Mouse (Mus musculus): ENCODE results near the gene Grik4.
"Not testable (repeated sequence)": the region's sequence is repeated elsewhere in the genome, so short reads cannot be mapped to it uniquely, and the experiment has no call there.

Gene Grik4

DNA sequence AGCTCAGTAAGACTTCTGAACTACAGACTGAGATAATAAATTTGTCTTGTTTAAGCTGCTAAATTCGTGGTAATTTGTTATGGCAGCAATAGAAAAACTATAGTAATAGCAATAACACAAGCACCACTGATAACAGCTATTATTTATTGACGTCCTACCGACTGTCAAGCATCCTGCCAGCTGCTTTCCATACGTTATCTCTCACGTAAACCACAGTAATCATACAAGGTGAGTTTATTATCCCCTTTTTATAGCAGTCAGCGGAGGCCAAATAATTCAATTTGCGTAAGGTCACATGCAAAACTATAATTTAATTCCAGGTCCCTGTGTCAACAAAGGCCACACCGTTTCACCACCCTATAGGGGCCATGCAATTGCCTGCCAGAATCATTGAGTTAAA is 147.0 kb downstream of the Grik4 start:
- no peak for DNase-seq (ENCODE audit: low spot score)

DNA sequence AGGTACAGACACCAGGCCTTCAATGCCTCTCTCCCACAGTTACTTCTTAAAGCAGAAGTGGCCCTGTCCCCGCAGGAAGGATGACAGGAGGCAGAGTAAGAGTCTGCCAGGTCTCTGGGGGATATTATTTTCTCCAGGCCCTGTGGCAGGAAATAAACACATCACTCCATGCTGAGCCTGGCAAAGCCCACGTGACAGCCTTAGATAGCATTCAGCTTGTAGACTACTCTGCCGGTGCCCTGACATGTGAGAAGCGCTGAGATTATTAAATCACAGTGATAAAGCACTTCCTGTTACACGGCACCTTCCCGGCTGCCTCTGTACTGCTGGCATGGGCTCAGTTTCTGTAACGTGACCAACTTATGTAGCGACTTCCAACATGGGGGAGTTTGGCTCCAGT is 148.4 kb downstream of the Grik4 start:
- no peak for DNase-seq (ENCODE audit: low spot score)

DNA sequence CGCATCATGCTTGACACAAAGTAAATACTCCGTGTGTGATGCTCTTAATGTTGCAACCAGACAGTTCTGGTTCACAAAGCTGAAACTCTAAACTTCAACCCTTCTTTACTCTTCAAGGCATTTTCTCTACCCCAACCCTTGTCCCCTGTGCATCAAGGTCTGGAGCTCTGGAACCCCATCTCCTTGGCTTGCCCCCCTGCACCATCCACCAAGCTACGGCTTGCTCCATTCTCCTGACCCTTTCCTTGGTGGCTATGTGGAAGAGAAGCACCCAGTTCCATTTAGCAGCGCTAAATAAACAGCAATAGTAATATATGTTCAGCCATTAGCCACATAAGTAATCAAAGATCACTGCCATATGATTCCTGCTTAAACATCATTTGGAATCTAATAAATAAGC is 150.3 kb downstream of the Grik4 start:
- no peak for DNase-seq (ENCODE audit: low spot score)

DNA sequence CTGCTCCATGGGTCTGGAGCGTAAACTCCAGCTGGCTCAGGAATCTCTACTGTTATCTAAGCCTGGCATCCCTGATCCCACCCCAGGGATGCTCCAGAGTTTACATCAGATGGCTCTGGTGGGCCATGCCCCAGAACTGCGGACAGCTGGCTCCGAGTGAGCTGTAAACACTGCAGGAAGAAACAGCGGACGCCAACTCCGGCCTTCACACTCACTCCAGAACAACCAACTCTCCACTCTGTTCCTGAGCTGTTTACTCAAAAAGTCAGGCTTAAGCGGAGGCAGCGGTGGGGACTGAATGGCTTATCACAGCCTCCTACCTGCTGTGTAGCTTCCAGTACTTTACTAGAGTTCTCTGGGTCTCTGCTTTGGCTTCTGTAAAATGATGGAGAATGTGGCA is 150.7 kb downstream of the Grik4 start:
- no peak for DNase-seq (ENCODE audit: low spot score)

DNA sequence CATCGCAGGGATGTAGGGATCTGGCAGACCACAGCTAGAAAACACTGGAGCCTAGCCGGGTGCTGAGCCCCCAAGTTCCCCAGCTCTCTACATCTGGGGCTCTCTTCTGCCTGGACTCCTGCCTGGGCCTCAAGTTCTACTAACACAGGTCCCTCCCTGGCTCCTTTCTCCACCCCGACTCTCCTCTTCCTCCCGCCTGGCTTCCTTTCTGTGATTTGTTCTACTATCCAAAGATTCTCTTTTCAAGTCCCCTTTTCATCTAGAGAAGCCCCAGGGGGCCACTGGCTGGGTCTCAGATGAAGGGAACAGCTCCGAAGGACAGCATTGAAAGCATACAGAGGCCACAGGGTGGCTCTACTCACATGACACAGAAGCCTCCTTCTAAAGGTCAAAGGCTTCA is 151.9 kb downstream of the Grik4 start:
- no peak for DNase-seq (ENCODE audit: low spot score)

DNA sequence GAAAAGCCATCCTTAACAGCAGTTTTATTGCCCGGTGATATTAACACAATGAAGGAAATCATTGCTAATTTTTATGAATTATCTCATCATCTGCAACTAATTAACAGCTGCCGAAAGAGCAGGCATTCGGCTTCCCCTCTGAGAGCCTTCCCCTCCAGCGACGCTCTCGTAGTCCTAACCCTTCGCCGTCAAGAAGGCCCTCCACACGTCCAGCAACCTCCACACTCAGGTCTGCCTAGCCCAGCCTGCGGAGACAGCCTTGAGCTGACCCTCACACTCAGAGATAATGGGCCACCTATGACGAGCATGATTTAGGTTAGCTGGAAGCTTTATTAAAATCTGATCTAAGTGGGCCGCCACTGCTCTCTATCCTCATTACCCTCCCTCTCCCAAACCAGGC is 152.5 kb downstream of the Grik4 start:
- DNase-seq (ENCODE audit: low spot score): no peak

DNA sequence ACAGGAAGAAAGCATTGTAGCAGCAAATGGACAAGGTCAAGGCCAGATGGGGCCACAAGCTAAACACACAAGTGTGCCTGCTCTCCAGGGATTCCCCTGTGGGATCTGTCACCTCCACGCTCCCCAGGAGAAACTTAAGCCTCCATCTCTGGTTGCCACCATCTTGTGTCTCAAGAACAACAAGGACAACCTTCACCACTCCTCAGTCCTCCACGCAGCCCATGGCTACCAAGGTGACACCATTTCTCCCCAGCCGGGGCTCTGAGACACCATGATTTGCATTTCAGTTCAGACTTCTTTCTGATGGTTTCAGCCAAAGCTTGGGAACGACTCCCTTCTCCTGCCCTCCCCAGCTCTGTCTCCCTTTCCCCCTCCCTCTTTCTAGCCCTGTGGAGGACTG is 152.9 kb downstream of the Grik4 start:
- DNase-seq (ENCODE audit: low spot score): no peak

DNA sequence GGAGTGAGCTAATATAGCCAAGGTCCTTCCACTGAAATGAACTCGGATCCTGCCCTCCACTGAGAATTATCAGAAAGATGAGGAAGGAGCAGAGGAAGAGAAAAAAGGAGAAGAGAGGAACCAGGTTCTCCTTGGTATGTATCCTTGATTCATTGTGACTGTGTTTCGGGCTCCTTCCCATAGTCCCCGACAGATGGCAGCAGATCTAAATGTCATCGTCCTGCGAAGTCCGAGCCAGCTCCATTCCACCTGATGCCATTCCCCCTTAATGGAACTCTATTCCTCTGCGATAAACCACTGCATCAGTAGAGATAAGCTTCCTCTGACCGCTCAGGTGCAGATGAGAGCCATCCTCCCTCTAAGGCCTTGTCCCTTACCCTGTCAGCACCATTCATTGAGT is 155.8 kb downstream of the Grik4 start:
- DNase-seq (ENCODE audit: low spot score): peak; percentile 28

DNA sequence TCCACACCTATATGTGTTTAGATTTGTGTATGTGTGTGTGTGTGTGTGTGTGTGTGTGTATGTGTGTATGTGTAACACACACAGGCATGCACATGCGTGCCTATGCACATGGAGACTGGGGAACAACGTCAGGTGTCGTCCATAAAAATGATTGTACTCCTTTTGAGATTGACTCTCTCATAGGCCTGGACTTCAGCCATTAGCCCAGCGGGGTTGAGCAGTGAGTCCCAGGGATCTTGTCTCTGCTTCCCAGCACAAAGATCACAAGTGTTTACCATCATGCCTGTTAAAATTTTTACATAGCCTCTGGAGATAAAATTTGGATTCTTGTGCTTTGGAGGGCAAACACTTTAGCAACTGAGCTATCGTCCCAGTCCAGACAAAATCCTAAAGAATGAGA is 157.4 kb downstream of the Grik4 start:
- DNase-seq (ENCODE audit: low spot score): no peak

DNA sequence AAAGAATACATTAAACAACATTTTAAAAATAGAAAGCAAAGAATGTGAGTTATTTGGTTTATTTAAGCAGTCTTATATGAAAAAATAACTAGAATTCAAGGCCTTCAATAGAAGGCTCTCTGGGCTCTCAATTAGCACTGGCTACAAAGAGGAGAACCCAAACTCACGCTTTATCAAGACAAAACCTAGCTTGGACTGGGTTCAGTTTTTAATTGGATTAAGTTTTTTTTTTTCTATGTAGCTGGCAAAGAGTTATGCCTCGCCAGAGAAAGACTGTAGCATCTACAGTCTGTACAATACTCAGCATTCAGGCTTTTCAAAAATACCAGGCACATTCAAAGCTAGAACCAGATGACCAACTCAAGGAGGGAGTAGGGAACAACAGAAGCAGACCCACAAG is 158.0 kb downstream of the Grik4 start:
- no peak for DNase-seq (ENCODE audit: low spot score)

DNA sequence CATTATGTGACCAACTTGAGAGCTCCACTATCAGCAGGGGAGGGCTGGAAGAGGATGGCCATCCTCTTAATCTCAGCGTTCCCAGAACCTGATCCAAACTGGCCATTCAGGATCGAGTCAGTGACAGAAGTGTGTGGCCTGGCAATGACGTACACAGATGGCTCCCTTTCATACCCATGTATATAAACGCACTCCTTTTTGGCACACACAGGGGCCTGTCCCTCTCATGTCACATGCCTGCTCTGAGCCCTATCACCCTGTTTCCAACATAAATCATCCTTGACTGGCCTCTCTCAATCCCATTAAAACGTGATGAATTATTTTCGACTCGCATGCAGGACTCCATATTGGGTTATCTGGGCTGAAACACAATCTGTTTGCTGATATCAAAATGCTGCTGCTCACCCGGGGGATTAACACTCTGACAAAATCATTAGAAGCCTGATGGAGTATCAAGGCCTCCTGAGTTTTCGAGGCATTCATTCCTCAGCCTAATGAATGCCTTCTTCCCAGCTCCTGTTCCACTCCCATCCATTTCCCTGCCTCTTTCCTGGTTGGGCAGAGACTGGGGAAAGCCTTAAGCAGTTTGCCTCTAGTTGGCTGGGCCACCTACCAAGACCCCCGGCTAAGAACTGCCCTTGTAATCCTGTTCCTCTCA is 159.0 kb downstream of the Grik4 start:
- no peak for DNase-seq (ENCODE audit: low spot score)

DNA sequence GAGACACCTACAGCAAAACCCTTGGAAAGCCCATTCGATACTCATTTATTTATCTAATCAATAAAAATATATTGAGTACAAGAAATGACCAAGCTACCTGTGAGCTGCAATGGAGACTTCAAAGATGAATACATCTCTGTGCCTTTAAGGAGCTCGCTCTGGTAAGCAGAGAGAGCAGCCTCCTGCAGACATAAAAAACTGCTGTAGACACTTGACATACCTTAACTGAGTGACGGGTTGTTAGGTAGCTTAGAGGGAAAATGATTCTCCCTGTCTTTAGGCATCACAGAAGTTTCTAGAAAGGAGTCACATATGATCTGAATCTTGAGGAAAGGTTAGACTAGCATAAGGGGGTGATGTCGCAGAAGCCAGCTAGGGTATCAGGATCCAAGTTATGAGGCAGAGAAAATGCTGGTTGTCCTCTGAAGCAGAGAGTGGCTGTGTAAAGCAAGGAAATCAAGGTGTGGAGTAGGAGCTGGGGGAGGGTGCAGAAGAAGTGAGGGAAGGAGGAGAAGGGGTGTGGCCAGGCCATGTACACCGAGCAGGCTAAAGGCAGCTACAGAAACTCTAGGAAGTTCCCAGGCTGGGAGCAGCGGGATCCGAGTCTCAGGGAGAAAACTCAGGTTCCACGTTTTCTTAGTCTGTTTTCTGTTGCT is 160.9 kb downstream of the Grik4 start:
- no peak for DNase-seq (ENCODE audit: low spot score)

DNA sequence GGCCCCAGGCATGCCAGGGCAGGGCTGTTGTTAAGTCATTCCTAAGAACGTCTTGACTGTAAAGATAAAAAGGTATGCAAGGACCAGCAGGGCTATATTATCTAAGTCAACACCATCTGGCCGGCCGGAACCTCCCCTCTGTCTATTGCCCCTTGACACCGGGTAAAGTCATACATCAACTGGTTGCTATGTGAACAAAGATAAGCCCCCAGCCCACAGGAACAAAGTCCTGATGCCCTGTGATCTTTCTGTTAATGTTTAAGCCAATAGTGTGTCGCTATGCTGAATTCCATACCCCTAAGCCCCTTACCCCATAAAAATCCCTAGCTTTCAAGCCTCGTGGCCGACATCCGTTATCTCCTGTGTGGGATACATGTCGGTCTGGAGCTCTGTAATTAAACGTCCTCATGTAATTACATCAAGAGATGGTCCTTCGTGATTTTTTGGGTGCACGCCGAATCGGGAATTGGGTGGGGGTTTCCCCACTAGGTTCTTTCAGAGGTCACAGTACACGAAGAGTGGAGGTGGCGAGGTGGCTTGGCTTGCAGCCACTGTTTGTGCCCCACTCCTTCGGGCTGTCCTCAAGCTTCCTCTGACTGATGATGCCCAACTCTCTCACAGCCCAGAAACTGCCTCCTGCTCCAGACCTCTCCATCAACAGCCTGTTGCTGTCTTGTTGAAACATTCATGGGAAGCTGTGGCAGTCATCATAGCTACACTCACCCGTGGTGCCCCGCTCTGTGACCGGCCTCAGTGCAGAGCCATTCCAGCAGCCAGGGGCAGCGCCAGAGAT is 165.6 kb downstream of the Grik4 start:
- DNase-seq (ENCODE audit: low spot score): not testable (repeated sequence)

DNA sequence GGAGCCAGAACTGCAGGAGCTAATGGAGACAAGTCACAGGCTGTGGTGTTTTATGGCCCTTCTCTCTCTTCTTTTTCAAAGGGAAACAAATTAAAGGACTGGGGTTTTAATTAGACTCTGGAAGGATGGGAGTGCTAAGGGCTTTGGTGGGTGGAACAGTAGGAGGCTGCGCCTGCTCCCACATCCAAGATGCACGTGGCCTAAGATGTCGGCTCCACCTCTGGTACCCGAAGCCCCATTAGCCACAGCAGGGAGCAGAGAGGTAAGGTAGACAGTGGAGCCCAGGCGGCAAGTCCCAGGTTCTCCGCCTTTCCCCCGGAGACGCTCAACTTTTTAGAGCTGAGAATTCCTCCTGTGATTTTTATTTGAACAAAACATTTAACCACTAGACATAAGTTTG is 166.4 kb downstream of the Grik4 start:
- no peak for DNase-seq (ENCODE audit: low spot score)

DNA sequence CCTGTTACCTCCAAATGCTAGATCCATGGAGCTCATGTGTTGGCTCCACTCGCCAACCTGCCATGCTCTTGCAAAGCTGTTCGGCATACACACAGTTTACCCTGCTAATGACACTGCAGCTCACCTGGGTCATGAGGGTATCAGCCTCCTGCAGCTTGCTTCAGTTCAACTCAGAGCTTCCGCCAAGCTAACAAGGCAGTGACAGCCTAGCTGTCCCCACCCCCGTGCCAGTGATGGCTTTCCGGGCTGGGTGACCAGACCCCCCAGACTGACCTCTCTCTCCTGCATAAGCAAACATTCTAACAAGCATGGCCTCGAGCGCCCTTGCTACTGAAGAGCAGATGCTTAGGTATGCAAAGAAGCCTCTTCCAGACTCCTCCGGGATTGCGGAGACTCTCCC is 167.5 kb downstream of the Grik4 start:
- no peak for DNase-seq (ENCODE audit: low spot score)

DNA sequence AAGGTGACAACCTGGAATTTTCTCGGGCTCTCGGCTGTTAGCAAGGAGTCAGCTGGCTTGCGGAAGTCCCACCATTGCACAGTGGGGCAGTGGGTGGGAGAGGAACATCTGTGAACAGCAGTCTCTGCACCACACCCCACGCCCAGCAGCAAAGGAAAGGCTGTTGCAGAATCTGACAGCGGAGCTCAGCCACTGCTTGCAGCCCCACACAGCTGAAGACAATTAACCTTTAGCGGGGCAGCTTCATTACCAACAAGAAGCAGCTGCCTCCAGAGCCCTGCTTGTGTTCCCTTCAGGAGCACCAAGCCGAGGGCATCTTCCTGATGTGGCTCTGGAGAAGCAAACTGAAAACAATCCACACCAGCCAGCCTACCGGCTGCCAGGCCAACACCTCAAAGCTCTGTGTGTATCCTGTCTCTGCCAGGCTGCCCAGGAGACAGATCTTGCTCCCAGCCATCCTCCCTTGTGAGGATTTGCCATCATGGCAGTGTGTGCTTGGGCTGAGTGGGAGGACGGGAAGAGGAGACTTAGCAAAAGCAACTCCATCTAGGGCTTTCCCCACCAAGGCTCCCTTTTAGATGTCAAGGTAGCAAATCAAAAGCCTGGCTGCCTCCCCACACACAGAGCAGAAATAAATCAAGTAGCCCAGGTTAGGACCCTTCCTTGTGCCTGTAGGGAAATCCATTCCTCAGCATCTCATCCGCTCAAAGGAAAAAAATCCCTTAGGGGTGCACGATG is 179.3 kb downstream of the Grik4 start:
- no peak for DNase-seq (ENCODE audit: low spot score)

DNA sequence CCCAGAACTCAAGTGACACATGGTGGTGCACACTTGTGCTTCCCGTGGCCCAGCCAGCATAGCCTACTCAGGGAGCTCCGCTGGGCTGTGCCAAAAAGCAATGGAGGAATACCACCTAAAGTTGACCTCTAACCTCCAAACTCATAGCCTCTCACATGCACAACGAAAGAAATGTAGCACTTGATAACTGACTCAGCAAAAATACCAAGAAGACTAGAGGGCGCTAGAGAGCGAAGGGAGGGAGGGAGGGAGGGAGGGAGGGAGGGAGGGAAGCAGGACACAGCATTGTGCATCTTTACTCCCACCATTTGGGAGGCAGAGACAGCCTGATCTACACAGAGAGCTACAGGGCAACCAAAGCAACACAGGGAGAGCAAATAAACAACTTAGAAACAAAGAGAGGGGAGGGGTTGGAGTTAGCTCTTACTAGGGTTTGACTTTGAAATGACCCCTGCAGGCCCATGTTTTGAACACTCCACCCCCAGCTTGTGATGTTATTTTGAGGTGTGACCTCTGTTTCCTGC is 185.5 kb downstream of the Grik4 start:
- no peak for DNase-seq (ENCODE audit: low spot score)

DNA sequence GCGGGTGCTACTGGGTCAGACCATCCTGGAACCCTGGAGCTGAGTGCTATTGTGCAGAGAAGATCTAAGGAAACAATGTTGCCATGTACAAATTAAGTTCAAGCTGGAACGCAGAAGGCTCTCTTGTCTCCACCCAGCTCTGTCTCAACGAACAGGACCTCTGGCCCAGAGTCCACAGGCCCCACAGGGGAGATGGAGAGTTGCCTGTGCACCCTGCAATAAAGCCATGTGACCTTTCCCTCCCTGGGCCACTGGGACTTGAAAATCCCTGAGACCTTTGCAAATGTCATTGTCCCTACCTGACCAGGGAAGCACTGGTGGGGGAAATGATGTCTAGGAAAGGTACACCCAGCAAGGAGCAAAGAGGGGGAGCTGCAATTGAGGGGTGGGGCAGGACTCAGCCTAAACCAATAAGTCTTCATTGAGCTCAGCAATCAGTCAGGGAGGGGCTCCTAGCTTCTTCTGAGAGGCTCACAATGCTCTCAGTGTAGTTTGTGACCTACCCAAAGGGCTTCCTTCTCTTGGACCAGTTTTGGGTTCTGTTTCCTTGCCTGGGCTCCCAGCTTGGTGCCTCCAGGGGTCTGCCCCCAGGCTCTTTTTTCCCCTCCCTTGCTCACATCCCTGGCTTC is 187.2 kb downstream of the Grik4 start:
- DNase-seq (ENCODE audit: low spot score): no peak

DNA sequence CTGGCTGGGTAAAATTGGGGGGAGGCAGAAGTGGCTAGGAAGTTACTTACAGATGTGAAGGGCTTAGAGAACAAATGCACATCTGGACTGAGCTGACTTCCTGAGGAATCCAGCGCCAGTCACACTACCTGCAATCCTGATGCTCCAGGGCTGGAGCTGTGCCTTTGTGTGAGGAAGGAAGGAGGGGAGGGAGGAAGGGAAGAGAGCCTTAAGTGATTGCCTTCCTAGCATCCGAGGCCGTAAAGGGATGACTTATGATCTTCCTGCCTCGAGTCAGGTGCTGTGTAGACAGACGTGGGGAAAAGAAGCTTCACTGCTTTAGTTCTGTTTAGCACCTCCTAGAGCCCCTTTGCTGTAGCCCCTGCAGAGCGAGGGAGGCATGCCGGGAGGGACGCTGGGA is 189.6 kb downstream of the Grik4 start:
- no peak for DNase-seq (ENCODE audit: low spot score)

DNA sequence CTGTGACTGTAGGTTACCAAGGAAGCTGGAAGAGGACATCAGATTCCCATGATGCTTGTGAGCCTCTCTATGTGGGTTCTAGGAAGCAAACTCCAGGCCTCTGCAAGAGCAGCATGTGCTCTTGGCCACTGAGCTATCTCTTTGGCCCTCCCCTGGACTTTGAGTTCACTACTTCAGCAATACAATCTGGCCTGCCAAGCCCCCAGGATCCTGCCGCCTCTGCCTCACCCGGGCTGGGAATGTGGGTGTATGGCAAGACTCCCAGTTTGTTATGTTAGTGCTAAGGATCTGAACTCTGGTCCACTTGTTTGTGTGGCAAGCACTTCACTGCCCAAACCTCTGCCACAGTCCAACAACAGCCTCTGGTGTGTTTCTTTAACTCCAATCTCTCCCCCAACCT is 193.1 kb downstream of the Grik4 start:
- no peak for DNase-seq (ENCODE audit: low spot score)

DNA sequence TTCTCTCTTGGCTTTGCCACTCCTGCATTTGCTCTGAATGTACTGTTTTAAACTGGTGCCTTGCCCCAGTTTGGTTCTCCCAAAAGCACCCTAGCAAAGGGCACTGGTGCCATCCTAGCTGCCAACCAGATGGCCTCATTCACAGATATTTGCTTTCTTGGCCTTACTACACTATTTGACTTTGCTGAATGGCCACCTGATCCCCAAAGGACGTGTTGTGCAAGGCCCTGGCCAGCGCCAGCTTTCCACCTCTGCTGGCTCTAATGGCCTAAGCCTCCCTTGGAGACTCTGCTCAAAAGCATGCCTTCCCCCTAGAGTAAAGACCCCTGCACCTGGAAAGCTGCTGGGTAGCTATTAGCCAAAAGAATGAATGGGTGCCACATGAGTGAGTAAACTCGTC is 194.1 kb downstream of the Grik4 start:
- DNase-seq (ENCODE audit: low spot score): no peak

DNA sequence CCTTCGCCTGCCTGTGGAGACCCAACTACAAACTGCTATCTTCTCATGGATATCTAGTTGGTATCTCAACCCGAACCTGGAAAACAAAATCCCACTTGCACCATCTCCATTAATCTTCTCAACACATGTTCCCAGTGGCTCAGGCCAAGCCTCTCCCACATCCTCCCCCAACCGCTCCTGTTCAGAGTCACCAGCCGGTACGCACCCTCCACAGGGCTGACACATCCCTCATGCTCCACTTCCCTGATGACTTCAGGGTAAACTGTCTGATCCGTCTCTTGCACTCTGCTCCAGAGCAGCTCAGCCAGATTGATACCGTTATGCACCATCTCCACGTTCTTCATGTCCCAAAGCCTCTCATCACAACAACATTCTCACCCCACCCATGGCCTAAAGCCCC is 198.3 kb downstream of the Grik4 start:
- no peak for DNase-seq (ENCODE audit: low spot score)
